Mouse (Mus musculus) frontal cortex, postnatal 36 days (tissue): Measurements from ENCODE around the gene Eif5a.
"Not testable (repeated sequence)": the region's sequence is repeated elsewhere in the genome, so short reads cannot be mapped to it uniquely, and the experiment has no call there.

Experiments used
- DNase-seq, 2 experiments: peaks; one replicate each; pipeline ENCODE4 v3.0.0; 2022; ENCODE audit warnings: low spot score in 2 of 2

The Eif5a gene

DNA sequence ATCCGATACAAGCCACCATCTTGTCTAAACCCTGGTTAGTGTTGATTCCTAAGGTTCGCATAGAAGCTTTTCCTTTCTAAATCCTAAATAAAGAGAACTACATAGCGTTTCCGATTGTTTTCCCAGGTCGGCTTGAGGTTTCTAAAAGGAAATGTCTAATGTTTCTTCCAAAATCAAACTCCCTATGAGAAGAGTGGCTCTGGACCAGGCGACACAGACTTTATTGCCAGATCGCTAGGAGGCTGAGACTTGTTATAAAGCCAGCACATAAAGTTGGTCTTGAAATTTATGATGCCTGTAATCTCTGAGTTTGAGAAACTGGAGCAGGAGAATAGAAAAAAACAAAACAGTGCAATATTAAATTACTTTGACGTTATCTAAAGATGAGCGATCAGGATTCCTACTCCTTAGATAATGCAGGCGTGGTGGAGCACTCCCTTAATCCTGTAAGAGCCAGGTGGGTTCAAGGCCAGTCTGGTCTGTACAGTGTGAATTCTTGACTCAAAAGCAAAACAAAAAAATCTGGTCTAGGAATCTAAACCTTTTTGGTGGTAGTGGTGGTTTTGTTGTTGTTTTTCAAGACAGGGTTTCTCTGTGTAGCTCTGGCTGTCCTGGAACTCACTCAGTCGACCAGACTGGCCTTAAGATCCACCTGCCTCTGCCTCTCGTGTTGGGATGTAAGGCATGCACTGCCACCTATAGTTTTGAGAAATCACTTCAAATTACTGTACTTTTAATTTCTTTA is 426 bp upstream of the Eif5a start:
- no peak for DNase-seq

DNA sequence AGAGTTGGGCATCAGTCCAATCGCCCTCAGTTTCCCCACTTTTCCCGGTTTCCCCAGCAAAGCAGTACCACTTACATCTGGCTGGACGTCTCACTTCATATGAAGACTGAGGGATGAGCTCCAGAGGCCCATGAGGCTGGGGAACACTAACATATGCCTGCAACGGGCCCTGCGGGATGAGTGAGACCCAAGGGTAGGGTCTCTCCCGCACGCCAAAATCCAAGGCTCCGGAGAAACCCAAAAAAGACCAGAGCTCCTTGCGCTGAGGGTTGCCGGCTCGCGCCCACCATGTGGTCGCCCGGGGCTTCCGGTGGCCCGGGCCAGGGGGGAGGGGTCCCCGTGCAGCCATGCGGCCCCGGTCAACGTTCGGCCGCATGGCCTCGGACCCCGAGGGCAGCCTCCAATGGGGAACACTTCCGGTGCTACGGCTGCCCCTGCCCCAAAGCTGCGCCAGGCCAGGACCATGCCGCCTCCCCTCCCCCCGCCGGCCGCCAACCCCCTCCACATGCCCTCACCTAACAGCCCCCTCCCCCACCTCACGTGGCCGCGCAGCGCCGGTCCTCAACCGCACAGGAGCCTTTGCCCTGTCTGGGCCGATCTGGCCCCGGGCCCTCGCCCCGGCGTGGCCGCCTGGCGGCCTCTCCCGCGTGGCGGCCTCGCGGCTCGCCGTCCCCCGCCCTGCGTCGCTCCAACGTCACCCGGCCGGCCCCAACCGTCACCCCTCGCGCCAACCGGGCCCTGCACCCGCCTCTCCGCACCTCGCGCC is 1.3 kb downstream of the Eif5a start:
- no peak for DNase-seq

DNA sequence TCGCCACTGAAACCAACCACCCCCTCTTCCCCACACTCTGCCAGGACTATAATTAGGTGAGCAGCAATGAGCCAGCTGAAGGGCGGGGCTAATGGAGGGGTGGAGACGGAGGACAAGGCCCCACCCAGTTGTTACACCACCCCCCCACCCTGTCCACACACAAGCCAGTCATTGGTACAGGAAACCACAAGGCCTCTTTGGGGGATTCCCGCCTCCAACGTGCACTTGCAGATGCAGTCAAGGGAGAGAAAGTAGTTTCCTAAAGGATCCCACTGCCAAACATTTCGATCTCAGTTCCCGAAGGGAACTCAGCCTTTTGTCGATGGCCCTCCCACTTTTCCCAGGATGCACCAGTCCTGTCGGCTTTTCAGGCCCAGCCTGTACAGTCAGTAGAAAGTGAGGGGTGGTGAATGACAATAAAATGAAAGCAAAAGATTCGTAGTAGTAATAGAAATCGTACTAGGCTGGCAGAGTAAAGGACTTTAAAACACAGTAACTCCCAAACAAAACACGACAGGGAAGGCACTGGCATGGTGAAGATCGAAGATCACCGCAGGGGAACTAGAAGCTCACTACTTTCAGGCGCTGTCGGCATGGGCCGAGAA is 2.0 kb downstream of the Eif5a start:
- DNase-seq, result peak in 1 of 2 experiments; percentile 34

DNA sequence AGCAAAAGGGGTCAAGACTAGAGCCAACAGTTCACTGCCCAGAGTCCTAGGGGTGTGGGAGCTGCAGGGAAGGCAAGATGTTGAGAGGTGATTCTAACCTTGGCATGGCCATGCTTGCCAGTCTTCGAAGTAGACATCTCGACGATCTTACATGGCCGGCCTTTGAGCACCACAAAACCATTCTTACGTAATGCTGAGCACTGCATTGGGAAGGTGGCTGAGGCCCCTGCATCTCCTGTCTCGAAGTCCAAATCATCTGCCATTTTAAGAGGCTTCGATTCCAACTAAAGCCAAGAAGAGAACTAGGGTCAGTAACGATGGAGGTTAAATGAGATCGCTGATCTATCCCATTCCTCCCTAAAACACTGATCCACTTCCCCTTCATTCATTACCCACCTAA is 2.7 kb downstream of the Eif5a start:
- DNase-seq, result no peak

DNA sequence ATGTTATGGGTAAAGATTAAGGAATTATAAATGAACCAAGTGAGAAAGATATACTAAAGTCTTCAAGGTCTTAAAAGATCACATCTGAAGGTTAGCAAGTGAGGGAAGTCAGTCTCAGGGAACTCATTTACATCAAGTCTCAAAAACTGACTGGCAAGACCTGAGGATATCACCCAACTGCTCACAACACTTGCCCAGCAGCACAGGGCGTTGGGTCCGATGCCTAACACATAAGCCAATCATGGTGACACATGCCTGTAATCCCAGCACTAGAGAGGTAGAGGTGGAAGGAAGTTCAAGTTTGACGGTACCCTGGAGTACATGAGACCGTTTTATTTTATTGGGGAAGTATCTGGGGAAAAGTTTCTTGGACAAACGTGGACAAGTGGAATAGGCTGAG is 3.6 kb downstream of the Eif5a start:
- no peak for DNase-seq

DNA sequence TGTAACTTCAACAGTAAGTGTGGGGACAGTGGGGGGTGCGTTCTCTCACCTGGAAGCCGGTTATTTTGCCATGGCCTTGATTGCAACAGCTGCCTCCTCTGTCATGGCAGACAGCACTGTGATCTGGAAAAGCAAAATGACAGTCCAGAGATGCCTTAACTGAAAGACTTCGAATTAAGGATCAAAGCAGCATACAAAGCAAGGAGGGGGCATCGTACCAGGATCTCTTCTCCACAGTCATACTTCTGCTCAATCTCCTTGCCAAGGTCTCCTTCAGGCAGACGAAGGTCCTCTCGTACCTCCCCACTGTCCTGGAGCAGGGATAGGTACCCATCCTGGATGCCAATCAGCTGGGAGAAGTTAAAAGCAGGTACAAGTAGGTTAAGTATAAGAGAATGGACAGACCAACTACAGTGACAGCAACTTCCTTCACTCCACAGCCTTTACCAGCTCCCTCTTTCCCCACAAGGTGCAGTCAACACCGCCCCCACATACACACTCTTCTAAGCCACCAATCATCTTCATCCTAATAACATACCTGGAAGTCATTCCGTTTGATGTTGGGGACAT is 4.3 kb downstream of the Eif5a start:
- no peak for DNase-seq

DNA sequence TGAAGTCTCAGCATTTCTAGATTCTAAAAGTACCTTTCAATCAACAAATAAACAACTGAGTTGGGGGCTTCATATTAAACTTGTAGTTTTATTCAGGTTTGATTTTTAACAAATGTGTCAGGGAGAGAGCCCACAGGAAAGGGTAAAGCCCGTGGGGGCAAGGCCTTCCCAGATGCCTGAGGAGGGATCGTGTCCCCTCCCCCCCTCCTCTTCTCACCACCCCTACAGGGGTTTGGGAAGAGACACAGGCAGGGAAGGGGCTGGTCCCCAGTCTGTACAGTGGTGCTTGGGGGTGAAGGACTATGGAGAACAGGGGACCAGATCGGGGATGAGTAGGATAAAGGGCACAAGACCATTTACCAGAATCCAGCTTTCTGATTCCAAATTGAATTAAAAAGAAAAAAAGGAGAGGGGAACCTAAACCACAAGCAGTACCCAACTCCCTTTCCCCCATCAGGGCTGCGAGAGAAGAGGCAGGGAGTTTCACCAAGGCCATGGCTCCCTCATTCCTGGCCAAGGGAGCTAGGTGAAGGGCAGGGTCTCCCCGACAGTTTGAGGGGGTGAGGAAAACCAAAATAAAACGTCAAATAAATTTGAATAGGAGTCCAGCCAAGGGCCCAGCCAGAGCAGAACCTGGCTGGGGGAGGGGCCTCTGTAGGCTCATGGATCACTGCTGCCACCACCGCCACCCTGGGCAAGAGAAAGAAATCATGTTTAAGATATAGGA is 4.9 kb downstream of the Eif5a start:
- DNase-seq, result not testable (repeated sequence)

DNA sequence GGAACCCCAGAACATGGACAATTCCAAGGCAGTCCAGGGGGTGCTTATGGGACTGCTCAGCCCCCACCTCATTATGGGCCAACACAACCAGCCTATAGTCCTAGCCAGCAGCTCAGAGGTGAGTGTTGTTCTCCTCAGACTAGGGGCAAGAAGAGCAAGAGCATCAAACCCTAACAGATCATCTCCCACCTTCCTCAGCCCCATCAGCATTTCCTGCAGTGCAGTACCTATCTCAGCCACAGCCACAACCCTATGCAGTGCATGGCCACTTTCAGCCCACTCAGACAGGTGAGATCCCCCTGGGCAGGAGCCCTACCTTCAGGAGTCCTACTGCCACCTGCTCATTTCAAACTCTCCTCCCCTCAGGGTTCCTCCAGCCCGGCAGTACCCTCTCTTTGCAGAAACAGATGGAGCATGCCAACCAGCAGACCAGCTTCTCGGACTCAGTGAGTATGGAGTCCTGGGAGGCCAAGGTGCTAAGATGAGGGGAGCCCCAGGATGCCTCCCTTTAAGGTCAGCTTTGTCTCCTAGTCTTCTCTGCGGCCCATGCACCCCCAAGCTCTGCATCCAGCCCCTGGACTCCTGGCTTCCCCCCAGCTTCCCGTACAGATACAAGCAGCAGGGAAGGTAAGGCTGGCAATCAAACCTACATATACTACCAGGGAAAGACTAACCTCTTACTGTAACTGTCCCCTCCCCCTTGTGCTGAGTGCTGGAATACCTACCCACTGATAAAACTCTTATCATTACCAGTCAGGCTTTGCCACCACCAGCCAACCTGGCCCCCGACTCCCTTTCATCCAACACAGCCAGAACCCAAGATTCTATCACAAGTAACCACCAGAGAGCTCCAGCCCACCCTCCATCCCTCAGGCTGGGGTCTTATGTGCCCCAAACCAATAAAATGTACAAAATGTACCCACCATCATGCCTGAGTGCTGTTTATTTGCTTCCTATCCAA is 5.8 kb downstream of the Eif5a start:
- DNase-seq, result no peak

DNA sequence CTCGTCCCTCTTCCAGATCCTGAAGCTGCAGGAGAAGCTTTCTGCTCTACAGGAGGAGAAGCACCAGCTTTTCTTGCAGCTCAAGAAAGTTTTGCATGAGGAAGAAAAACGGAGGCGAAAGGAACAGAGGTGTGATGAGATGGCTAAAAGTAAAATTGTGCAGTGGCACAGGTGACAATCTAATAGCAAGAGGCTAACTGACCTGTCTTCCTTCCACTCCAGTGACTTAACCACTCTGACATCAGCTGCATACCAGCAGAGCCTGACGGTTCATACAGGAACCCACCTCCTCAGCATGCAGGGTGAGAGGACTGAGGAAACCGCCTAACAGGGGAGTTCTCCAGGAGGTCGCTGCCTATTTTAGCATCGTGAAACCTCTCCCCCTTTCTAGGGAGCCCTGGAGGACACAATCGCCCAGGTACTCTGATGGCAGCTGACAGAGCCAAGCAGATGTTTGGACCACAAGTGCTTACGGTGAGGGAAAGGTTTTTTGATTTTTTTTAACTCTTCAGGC is 6.8 kb downstream of the Eif5a start:
- DNase-seq, result no peak

DNA sequence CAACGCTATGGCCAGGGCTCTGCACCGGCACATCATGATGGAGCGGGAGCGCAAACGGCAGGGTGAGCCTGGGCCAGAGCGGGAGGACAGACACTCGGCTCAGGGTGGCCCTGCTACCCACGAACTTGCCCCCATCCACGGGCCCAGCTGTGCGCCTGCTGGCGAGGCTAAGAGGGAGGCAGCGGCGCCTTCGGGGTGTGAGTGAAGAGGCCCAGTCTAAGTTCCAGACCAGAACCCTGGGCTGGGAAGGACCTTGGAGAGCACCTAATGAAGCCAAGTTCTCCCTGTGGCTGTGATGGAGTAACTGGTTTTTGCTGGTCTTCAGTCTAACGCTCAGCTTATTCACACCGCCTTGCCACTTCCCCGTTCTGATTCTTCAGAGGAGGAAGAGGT is 7.4 kb downstream of the Eif5a start:
- DNase-seq, result no peak

DNA sequence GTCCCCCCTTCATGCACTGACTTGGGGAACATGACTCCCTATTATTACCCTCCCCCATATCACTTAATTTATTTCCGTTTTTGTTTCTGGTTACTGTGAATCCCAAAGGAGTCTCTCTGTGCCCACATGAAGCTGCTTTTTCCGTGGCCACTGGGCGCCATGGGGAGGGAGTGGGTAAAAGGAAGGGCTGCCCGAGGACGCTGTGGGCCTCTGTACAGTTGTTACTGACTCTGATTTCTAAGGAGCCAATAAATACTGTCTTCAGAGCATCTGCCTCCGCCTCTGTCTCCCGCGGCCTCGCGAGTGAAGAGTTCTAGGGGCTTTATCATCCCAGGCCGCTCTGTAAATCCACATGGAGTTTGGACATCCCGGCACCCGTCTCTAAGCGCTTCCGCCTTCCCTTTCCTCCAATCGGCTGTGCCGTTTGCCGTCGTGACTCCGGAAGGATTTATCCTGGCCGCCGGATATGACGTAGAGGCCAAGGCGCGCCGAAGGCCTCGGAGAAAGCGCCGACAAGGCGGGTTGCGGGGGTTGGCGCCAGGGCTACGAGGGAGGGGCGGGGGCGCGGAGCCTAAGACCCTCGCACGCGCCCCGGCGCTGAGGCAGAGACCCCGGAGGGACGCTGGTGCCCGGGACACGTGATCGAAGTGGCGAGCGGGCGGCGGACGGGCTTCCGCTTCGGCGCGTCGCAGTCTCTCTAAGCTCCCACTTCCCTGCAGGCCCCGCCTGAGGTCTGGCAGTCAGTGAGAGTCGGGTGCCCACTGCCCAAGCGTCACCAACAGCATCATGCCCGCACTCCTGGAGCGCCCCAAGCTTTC is 8.0 kb downstream of the Eif5a start, which contains the start of gene Gps2:
Gps2 (plus strand) TSS at position 335 of the 818 bp plus-strand sequence.
- DNase-seq, result peak; percentile 93 to 95

DNA sequence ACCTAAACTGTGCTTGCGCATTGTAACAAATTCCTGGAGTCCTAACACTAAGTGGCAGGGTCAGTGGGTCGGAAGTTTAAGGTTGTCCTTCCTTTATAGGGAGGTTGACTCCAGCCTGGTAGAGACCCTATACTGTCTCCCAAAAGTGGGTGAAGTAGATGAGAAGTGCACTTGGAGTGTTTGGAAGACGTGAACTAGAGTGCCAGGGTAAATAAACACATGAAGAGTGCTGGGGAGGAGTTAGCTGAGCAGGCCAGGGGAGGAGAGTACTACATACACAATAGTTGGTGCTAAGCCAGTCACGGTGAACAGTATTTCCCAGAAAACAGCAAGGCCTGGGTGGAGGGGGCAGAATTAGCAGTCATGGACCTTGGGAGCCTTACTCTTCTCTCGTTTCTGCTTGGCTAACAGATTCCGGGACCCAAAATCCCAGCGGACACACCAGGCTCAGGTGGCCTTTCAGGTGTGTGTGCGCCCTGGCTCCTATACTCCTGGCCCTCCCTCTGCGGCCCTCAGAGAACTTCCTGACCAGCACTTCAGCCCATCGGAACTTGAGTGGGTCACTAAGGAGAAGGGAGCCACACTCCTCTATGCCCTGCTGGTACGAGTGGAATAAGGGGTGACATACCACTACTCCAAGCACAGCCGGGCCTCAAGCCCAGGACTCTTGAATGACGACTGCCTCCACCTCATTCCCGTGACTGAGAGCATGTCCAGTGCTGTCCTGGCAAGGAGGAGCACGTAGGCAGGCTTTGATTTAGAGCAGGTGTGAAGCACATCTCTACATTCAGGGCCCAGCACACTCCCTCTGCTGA is 8.8 kb downstream of the Eif5a start:
- DNase-seq, result no peak

DNA sequence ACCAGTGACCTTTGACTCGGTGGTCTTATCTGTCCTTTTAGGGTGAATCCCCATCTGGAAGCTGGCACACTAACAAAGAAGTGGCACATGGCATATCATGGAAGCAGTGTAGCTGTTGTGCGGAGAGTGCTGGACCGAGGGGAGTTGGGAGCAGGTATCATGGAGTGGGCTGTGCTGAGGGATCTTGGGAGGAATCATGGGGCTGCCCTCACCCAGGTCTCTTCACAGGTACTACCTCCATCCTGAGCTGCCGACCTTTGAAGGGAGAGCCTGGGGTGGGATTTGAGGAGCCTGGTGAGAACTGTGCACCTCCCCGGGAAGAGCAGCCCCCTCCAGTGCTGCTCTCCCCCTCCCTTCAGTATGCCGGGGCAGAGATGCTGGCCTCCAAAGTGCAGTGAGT is 10.1 kb downstream of the Eif5a start:
- DNase-seq, result no peak

DNA sequence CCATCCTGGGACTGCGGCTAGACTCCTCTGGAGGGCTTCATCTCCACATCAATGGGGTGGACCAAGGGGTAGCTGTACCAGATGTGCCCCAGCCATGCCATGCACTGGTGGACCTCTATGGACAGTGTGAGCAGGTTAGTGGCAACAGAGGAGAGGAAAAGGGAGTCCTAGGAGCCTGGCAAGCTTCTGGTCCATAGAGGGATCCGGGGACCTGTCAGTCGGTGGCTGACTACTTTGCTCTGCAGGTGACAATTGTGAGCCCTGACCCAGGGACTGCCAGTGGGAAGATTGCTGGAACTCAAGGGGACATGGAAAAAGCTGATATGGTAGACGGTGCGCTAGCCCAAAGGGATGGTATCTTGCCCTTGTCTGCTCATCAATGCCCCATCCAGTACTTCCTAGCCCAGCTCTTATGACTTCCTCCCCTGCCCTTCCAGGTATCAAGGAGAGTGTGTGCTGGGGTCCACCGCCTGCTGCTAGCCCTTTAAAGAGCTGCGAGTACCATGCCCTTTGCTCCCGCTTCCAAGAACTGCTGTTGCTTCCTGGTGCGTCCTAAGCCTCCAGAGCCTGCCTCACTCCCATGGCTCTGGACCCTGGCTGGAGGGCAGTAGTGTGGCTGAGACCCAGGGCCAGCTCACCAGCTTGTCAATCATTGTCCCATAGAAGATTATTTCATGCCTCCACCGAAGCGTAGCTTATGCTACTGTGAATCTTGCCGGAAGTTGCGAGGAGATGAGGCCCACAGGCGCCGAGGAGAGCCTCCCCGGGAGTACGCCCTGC is 10.8 kb downstream of the Eif5a start:
- DNase-seq, result no peak

DNA sequence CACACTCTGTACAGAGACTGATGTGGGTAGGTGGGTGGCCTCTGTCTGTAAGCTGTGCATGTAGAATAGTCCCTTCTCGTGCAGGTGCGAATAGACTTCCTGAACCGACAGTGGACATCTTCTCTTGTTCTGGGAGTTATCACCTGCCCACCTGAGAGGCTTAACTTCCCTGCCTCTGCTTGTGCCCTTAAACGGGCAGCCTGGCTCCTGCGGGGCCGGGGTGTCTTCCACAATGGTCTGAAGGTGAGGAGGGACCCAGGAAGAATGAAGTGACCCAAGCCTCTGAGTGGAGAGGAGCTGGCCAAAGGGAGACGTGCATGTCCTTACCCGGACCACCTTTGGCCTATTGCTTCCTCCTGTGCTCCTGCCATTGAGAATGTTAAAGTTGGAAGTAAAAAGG is 11.6 kb downstream of the Eif5a start:
- no peak for DNase-seq

DNA sequence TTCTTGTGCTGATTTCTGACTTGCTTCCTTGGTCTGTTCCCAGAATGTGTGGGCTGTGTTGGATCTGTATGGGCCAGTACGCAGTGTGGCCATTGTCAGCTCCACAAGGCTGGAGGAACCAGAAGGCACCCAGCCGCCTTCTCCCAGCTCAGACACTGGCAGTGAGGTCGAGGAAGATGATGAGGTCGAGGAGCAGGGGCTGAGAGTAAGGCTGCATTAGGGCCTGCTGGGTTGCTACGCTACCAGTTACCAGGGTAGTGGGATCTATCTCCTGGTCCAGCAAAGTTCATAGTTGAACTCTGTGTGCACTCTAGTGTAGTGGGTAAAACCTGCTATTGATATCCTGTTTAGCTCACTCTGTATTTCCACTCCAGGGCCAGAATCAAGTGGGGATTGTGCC is 12.6 kb downstream of the Eif5a start:
- no peak for DNase-seq

DNA sequence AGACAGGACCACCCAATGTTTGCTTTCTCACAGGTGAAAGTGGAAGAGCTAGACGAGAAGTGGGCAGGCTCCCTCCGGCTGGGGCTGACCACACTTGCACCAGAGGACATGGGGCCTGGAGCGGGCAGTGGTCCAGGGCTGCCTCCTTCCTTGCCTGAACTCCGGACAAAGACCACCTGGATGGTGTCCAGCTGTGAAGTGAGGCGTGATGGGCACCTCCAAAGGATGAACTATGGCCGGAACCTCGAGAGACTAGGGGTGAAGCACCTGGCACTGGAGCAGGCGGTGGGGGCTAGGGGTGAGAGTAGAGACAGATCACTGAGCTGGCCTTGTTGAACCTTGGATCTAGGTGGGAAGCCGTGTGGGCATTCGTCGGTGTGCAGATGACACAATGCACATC is 13.1 kb downstream of the Eif5a start:
- no peak for DNase-seq

DNA sequence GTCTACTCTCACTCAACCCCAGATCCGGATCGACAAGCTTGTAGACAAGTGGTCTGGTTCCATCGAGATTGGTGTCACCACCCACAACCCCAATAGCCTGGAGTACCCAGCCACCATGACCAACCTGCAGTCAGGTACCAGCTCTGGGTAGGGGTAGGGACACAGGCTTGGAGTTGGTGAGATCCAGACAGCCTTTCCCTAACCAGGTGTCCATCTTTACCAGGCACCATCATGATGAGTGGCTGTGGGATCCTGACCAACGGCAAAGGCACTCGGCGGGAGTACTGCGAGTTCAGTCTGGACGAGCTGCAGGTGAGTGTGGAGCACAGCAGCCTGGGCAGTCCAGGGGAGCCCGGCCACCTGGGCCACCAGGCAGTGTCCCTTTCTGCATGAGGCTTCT is 17.4 kb downstream of the Eif5a start:
- no peak for DNase-seq
